Mouse (Mus musculus) inflammation-experienced regulatory T-cells, adult 6 months (primary cell): ENCODE measurements around the gene Serpinb7. TPM values are rescaled to one million over a fixed set of nuclear protein-coding genes. Genes with fewer than 3 reads are reported as not detected.

ENCODE experiments used
- ATAC-seq: one replicate; pipeline ENCODE4 v1.8.0; 2017
- polyA plus RNA-seq, 3 experiments: library from polyadenylated mRNA; unstranded; fragments of 100-300 nt; shearing (Covaris generic); gene quantifications; one replicate each; pipeline ENCODE4 v1.2.1; 2017

Gene Serpinb7
- polyA plus RNA-seq, 3 experiments from 2014 or later: not detected

GRCm38 (mm10) chr1:107496789-107497188 lies 97.3 kb downstream of the Serpinb7 start:
- no peak for ATAC-seq

- ATAC-seq: no peak
Observed at GRCm38 (mm10) chr1:107502025-107502424, 102.6 kb downstream of the Serpinb7 start.

Other genes with a start within 250 kb of the Serpinb7 start
- not detected for gene Serpinb3b, start 121.3 kb upstream of the Serpinb7 start, polyA plus RNA-seq
- not detected for gene Serpinb3c, start 121.3 kb upstream of the Serpinb7 start, polyA plus RNA-seq
- not detected for gene Serpinb11, start 38.5 kb upstream of the Serpinb7 start, polyA plus RNA-seq
- not detected for gene Serpinb2, start 111.8 kb downstream of the Serpinb7 start, polyA plus RNA-seq
- under 1 TPM in 1 of 3 experiments, not detected in 2; 0.89 TPM for gene Serpinb8, start 190.4 kb downstream of the Serpinb7 start, polyA plus RNA-seq